Mouse (Mus musculus) gastrocnemius, postnatal 36 days (tissue): ENCODE measurements around the gene Svbp. TPM values are rescaled to one million over a fixed set of nuclear protein-coding genes. Genes with fewer than 3 reads are reported as not detected.

Source experiments
- DNase-seq, 2 experiments: peaks; one replicate each; pipeline ENCODE4 v3.0.0; 2022
- intact Hi-C: fragments of 180-260 bp; cut with DNase I; formaldehyde crosslinking; loops from one replicate; pipeline ENCODE4 v1.15.1; 2025
- total RNA-seq, 2 experiments: library from RNA; stranded (reverse); gene quantifications; 2 replicates each; pipeline ENCODE4 v1.2.3; 2021

Svbp gene
- total RNA-seq, 2 experiments from 2014 or later: 10.7 to 15.2 TPM

DNA sequence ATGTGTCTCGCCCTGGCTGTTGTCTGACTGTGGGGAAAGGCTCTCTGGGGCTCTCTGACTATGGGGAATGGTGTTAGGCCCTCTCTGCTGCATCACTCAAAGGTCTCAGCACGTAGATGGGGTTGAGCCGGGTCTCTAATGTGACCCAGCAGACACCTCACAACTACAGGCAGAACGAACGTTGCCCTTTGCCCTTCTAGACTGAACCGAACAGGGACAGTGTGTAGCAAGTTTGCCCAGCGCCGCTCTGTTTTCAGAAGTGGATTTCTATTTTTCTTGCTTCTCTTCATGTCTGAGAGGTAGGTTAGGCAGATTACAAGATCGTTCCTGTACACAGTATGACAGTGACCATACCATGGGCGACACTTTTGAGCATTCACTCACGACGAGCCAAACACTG lies 47.5 kb downstream of the Svbp start:
- no peak for DNase-seq
- intact Hi-C loops: loop anchor here (10.0 kb wide), 1 partner anchor 422 kb away; no protein-coding TSS in a partner anchor

DNA sequence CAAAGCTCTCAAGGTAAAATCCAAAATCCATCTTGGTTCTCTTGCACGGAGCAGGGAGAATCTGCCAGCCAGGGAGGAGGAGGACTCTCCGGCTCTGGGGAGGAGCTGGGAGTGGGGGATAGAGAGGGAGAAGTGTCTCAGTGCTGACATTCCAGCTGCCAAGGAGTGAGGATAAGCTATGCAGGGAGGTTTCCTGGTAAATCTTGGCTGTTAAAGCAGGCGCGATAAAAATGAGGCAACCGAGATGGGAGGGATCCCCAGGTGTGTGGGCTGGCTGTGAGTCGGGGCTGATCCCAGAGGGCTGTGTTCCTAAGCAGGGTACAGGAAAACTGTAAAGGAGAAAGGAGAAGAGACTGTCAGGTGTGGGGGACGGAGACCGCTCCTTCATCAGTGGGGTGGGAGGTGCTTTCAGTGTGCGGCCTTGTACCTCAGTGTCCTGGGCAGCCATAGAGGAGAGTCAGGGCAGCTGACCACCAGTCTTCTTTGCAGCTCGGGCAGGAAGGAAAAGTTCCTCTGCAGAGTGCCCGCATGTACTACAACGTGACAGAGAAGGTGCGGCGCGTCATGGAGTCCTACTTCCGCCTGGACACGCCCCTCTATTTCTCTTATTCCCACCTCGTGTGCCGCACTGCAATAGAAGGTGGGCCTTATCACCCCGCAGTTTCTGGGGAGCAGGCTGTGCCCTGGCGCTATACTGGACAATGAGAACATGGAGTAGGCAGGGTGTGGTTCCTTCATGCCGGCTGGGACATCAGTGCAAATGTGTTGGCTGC lies 49.5 kb downstream of the Svbp start:
- no peak for DNase-seq
- intact Hi-C loops: loop anchor here (5.0 to 10.0 kb wide), 4 partner anchors 48 to 420 kb away; partner anchors contain the start of genes Foxj3, Frg2f1 and Ybx1

DNA sequence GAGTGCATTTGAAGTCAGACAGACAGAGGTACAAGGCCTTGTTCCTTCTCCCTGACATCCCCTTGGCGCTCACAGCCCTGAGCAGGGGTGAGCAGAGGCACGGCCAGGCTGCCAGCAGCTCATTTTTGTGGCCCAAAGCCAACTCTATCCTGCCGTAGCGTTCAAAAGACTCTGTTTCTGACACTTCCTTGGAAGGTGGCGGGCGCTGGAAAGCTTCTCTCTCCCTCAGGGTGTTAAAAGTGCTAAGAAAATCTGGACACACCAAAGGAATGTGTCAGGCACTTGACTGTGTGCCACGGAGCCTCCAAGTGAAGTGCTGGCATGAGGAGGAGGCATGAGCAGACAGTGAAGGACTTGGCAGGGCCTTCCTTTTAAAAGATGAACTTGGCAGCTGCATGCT lies 50.5 kb downstream of the Svbp start:
- intact Hi-C loops: loop anchor here (5.0 to 10.0 kb wide), 4 partner anchors 47 to 419 kb away; partner anchors contain the start of genes Foxj3, Frg2f1 and Ybx1
- DNase-seq: no peak

DNA sequence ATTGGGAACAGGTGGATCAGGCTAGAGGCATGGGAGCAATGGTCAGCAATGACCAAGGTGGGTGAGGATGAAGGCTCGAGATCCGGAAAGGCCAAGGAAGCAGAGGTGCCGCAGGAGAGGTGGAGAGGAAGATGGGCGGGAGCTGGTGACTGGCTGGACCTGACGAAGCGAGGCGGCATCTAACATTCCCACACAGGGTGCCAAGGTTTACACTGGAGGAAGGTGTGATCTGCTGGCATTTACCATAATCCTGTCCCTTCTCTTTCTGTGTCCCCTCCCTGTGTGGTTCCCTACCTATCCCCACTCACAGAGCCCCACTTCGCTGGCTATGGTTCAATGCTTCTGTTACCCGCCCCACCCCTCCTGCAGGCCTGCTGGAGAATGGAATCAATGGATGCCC lies 50.9 kb downstream of the Svbp start:
- intact Hi-C loops: loop anchor here (5.0 to 10.0 kb wide), 4 partner anchors 46 to 419 kb away; partner anchors contain the start of genes Foxj3, Frg2f1 and Ybx1
- no peak for DNase-seq

DNA sequence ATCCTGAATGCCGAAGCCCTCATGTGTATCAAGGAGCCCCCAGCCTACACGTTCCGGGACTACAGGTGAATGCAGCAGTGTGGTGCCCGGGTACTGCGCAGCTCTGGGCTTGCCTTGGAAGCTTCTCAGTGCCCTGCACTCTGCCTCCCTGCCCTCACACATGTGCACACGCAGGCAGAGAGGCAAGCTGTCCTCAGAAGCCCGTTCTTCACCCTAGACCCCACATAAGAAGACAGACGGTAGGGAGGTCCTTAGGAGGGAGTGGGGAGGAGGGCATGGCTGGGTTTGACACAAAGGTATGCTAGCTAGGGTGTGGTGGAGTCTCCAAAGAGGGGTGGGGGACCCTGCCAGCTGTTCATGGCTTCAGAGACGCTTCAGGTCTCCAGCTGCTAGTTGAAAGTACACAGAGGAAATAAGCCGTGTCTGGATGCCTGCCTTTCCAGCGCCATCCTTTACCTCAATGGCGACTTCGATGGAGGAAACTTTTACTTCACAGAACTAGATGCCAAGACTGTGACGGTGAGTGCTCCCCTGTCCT lies 51.7 kb downstream of the Svbp start:
- no peak for DNase-seq
- intact Hi-C loops: loop anchor here (5.0 to 10.0 kb wide), 4 partner anchors 46 to 418 kb away; partner anchors contain the start of genes Foxj3, Frg2f1 and Ybx1

DNA sequence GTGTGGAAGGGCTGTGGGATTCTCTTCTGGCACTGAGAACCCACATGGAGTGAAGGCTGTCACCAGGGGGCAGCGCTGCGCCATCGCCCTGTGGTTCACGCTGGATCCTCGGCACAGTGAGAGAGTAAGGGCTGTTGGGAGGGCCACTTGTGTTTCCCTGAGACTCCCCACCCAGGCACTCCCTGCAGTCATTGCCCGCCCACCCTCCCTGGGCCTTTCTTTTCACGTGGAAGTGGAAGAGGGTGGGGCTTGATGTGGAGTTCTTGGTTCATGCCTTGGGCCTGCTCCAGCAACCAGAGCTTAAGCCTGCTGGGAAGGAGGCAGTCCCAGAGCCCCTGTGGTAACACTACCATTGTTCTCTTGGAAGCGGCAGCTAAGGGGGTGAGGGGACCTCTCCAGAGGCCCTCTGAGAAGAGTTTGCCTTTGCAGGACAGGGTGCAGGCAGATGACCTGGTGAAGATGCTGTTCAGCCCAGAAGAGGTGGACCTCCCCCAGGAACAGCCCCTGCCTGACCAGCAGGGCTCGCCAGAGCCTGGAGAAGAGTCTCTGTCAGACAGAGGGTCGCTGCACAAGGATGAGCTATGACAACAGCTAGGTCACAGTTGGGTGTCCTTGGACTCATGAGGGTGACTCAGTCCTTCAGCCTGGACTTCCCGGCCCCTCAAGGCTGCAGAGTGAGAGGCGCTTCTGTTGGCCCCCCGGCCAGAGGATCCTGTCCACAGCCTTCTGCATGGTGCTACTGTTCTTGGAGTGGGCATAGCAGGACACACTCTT lies 52.5 kb downstream of the Svbp start:
- intact Hi-C loops: loop anchor here (5.0 to 10.0 kb wide), 4 partner anchors 45 to 417 kb away; partner anchors contain the start of genes Foxj3, Frg2f1 and Ybx1
- peak; percentile 72 to 75 for DNase-seq

DNA sequence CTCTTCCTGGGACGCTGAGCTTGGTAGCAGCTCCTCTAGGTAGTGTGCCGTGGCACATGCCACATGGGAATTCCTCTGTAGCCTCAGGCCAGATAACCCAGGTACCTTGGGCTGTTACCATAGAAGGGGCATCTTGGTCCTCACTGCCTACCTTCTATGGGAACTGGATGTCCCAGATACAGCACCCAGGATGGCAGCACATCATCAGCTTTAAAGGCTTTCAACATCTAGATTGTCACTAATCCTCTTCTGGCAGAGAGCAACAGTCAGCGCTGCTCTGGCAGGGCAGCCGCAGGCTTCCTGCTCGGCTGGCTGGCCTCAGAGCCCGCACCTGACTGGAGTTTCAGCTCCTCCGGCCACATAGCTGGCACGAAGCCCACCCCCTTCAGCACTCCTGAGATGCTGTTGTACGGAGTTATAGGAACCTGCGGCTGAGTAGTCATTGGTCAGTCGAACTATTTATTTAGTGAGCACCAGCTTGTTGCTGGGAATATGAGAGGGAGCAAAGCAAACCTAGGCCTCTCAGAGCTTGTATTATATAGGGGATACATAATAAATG lies 53.4 kb downstream of the Svbp start:
- intact Hi-C loops: loop anchor here (5.0 to 10.0 kb wide), 4 partner anchors 44 to 416 kb away; partner anchors contain the start of genes Foxj3, Frg2f1 and Ybx1
- DNase-seq: no peak

Other genes starting within 250 kb of the Svbp start
- gene Lao1, start 233.7 kb upstream of the Svbp start, total RNA-seq: under 1 TPM; 0.36 to 0.86 TPM
- 1 to 10 TPM; 4.3 to 5.0 TPM for gene Slc2a1, start 86.6 kb upstream of the Svbp start, total RNA-seq
- 10 to 100 TPM; 15.5 to 16.9 TPM for gene Zfp691, start 21.1 kb upstream of the Svbp start, total RNA-seq
- gene Ermap, start 5.3 kb upstream of the Svbp start, total RNA-seq: not detected
- gene Tmem269, start 22.9 kb downstream of the Svbp start, total RNA-seq: not detected
- gene AU022252, start 37.4 kb downstream of the Svbp start, total RNA-seq: 10 to 100 TPM; 24.2 to 24.7 TPM
- 10 to 100 TPM; 12.7 to 13.8 TPM for gene P3h1, start 37.6 kb downstream of the Svbp start, total RNA-seq
- gene Cldn19, start 60.1 kb downstream of the Svbp start, total RNA-seq: 1 to 10 TPM; 2.2 to 3.2 TPM
- gene Ybx1, start 99.3 kb downstream of the Svbp start, total RNA-seq: 100 to 1,000 TPM; 503 to 580 TPM
- gene Ppih, start 125.2 kb downstream of the Svbp start, total RNA-seq: 1 to 10 TPM; 8.0 to 9.4 TPM
- gene Ccdc30, start 220.2 kb downstream of the Svbp start, total RNA-seq: under 1 TPM; 0.20 to 0.28 TPM
- gene Ppcs, start 227.1 kb downstream of the Svbp start, total RNA-seq: 1 to 10 TPM; 3.8 to 4.9 TPM
- not detected for gene Zmynd12, start 227.5 kb downstream of the Svbp start, total RNA-seq